Mouse (Mus musculus) mature B cell (primary cell): Measurements from ENCODE around the gene Gata1.
"Not testable (repeated sequence)": the region's sequence is repeated elsewhere in the genome, so short reads cannot be mapped to it uniquely, and the experiment has no call there.

Experiments used
- in situ Hi-C: fragments of 300-500 bp; cut with MboI; formaldehyde crosslinking; loops from 2 replicates; pipeline ENCODE4 v1.14.3; 2019

The Gata1 gene

GRCm38 (mm10) chrX:7963829-7964626 is 13.8 kb downstream of the Gata1 start:
- in situ Hi-C loops = no loop called here

DNA sequence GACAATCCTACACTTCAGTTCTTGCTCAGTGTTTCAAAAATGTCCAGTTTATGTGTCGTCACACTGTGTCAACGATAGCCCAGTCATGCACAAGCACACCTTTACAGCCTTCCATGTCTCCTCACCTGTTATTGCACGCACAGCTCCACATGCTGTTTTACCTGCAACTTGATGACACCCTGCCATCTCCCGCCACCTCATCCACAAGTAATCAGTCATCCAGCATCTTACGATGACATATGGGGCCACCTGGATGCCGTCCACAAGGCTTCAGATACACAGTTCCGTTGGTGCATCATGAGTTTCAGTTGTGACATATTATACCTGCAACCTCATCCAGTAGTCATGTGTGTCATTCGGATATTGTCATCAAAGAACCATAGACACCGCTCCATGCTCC is 19.0 kb downstream of the Gata1 start:
- in situ Hi-C loops = no loop called here

- in situ Hi-C loops = no loop called here
Observed at GRCm38 (mm10) chrX:7950091-7950490, 27.8 kb downstream of the Gata1 start.

DNA sequence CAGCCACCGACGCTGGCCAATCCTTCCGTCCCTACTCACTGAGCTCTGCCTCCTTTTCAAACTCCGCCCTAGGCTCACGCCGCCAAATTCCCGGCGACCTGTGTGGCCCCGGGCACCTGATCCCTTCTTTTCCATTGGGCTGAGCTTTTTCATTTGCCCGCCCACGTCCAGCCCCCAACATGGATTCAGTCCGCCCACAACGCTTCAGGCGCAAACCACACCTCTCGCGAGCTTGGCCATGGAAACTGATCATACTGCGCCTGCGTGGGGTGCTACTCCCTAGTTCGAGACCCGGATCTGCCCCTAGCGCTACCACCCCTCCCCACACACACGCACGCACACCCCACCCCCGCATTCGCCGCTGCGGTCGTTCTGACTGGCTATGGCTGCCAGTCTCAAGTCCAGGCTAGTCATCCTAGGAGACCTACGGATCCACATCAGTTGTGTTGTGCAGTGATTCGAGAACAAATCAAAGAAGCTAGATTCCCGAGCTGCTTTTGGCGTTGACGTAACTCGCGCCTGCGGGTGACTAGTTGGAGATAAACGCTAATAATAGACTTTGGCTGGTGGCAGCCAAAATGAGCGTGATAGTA is 29.9 kb downstream of the Gata1 start:
- in situ Hi-C loops = no loop called here

DNA sequence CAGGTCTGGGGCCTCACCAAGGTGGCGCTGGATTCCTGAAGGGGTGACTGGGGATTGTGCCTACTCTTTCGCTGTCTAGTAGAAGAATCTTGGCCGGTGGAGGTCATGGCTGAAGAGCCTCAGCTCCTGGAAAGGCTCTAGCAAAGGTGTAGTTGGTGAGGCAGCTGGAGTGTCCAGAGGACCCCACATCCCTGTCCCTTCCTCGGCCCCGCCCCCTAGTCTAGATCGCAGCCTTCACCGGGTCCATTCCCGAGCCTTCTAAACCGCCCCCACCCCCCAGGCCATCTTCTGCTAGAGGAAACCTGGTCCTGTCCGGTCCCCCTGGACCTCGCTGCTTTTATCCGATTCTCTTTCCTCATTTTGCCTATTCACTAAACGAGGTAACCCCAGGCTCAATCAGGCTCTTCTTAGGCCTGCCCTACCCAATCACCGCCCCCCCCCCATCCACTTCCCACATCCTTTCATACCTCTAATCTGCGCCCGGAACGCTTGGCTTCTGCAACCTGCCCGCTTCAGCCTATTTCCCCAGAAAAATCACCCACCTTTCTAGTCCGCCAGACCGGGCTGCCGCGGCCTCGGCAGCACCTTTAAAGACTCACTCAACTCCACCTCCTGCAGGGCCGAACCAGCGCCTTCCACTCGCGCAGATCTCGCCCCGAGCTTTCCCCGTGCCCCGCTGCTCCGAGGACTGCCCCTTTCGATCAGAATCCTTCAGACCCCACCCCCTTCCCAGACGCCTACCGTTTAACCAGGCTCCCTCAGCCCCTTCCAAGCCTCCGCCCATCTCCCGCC is 30.6 kb downstream of the Gata1 start, which contains the start of gene Hdac6:
TSS of gene Hdac6 (minus strand) at position 782 of the 792 bp plus-strand sequence.
- in situ Hi-C loops = no loop called here

DNA sequence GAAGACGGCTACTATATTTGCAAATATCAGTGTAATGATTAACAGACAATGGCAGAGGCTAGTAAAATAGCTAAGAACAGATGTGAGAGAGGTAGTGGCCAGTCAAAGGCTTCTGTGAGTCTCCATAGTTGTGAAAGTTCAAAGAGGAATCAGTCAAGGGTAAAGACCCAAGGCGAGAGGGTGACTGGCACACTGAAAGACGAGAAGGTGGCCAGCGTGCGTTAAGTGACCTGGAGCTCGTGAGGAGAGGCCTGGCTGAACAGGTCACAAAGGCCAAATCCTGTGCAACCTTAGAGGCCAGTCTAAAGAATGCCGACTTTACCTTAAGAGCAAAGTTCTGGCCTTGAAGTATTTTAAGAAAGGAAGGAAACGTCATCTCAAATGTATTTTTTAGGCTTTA is 32.3 kb downstream of the Gata1 start:
- in situ Hi-C loops = no loop called here

DNA sequence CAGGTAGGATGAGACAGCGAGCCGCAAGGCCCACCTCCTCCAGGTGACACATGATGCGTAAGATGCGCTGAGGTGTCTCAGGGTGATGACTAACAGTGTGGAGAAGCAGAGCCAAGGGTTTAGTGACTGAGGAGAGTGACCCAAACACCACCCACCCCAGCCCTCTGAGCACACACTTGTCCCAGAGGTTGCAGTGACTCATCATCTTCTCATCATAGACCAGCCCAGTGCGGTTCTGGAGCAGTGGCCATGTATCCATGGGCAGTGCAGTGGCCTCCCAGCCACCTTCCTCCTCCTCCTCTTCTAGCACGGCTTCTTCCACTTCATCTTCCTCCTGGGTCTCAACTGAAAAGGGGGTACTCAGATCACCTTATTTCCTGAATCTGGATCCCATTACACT is 40.2 kb downstream of the Gata1 start:
- in situ Hi-C loops = no loop called here

DNA sequence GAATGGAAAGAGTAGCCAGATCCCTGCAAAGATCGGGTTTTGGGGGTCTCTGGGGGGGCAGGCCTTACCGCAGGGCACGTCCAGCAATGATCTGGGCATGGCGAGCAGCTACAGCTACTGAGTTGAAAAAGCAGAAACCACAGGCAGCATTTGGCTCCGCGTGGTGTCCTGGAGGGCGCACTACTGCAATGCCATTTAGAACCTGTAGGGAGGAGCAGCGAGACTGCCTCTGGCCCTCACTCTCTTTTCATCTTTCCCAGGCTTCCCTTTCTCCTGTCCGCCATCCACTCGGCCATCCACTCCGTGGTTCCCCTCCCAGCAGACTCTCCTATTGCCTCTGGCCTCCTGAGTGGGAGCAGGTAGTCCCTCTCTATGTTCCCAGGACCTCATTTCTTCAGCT is 41.0 kb downstream of the Gata1 start:
- in situ Hi-C loops = no loop called here

DNA sequence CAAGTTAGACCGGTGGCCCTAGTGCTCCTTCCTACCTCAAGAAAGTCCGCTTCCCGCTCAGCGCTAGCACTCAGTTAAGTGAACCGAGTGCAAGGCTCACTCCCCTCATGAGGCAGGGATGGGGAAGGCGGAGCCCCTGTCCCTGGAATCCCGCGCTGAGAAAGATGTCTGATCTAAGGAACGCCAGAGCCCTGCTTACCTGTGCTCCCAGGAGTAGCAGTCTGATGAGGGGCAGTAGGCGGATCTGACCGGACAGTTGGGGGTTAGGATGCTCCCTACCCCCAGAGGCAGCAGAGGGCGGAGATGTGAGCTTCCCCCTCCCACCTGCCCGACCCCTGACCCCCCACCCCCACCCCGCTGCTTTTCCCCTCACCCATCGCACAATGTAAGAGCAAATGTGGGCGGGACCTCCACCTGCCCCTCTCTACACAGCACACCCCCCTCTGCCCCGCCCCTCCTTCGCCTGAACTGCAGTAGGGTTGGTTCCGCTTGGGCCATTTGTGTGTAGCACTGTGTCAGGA is 49.5 kb downstream of the Gata1 start, which contains the start of gene Eras:
TSS of gene Eras (minus strand) at position 338 of the 521 bp plus-strand sequence.
- in situ Hi-C loops = no loop called here

- in situ Hi-C loops = no loop called here
Observed at GRCm38 (mm10) chrX:7927116-7927515, 50.8 kb downstream of the Gata1 start.

DNA sequence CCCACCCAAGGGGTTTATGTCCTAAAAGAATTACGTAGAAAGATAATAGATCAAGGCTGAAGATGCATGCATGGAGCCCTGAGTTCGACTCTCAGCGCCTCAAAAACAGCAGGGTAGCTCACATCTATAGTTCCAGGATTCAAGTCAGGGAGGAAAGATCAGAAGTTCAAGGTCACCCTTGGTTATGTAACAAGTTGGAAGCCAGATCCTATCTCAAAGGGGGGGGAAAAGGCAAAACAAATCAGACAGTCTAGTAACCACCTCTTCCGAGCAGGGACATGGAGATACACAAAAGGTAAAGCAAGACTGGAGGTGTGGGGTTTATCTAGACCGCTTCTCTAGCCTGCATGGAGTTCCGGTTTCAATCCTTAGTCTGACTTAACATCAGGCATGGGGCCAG is 51.6 kb downstream of the Gata1 start:
- in situ Hi-C loops = no loop called here

DNA sequence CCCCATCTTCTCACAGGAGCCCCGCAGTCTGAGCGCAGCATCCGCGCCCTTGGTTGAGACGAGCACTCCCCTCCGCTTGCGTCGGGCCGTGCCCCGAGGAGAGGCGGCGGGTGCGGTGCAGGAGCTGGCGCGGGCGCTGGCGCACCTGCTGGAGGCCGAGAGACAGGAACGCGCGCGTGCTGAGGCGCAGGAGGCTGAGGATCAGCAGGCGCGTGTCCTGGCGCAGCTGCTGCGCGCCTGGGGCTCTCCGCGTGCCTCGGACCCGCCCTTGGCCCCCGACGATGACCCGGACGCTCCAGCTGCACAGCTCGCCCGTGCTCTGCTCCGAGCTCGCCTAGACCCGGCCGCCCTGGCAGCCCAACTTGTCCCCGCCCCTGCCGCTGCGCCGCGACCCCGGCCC is 55.8 kb downstream of the Gata1 start:
- in situ Hi-C loops = no loop called here

DNA sequence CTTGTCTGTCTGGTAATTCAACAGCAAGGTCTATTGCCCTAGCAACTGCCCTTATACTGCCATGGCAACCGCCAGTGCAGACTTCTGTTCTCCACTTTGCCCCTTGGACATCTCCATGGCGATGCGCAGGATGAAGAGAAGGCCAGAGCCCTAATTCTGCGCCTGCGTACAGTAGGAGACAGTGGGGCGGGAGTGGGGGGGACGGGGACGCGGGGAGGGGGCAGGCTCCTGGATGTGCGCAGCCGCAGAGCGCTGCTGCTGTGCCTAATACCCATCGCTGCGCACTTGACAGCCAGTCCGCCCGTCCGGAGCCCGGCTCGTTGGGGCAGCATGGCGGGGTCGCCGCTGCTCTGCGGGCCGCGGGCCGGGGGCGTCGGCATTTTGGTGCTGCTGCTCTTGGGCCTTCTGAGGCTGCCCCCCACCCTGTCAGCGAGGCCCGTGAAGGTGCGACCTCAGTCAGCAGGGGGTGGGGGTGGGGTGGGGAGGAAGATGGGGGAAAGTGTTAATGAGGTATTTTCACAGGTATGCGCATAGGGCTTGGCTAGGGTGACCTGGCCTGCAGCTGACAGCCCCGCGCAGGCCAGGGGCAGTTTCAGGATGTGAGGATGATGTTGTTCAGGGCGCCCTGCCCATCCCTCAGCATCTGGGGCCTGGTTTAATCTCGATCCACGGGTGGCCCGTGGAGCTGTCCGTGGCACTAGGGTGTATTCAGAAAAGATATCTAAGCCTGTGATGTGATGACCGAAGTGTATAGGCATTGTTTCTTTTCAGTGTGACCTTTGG is 58.1 kb downstream of the Gata1 start, which contains the start of gene Pcsk1n:
TSS of gene Pcsk1n (plus strand) at position 222 of the 783 bp plus-strand sequence.
- in situ Hi-C loops = no loop called here

- in situ Hi-C loops = not testable (repeated sequence)
Observed at GRCm38 (mm10) chrX:7917960-7918359, 59.9 kb downstream of the Gata1 start.

DNA sequence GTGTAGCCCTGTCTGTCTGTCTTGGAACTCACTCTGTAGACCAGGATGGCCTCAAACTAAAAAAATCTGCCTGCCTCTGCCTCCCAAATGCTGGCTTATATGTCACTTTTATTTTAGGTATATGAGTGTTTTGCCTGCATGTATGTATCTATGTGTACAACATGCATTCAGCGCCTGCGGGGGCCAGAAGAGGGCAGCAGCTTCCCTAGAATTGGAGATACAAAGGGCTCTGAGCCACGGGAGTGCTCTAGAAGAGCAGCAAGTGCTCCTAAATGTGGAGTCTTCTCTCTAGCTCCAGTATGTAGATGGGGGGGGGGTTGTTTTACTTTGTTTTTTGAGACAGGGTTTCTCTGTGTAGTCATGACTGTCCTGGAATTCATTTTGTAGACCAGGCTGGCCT is 62.2 kb downstream of the Gata1 start:
- in situ Hi-C loops = not testable (repeated sequence)

DNA sequence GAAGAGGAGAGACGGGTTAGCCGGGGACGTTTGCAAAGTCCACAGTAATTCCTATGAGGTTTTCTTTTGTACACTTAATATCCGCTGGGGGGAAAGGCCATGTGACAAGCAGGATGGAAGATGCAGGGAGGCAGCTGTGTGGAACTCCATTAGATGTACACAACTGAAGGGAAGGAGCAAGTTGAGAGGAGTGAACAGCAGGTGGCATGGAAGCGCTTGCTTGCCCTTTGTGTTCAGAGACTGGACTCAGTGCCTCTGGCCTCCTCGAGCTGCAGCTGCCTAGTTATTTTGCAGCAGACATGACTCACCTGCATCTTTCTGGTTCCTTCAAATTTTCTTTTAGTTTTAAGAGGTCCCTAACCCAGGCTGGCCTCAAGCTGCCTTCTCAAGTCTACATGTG is 67.4 kb downstream of the Gata1 start:
- in situ Hi-C loops = no loop called here
